Mouse (Mus musculus): ENCODE results near the gene Cnbd2.

The Cnbd2 gene

GRCm38 (mm10) chr2:156312297-156312897 lies at the start of gene Cnbd2, which contains the start of gene Scand1:
Gene Cnbd2, plus strand, starts transcription at chr2:156312299.
Gene Scand1, minus strand, starts transcription at chr2:156312704.
- DNase-seq (ENCODE audit: low spot score in 2 of 2) = peak; percentile 88 to 91

GRCm38 (mm10) chr2:156263204-156263893 lies 48.8 kb upstream of the Cnbd2 start:
- DNase-seq (ENCODE audit: low spot score in 2 of 2) = no peak

- no peak for DNase-seq (ENCODE audit: low spot score in 2 of 2)
Observed at GRCm38 (mm10) chr2:156267636-156268035, 44.5 kb upstream of the Cnbd2 start.

- no peak for DNase-seq (ENCODE audit: low spot score in 2 of 2)
Observed at GRCm38 (mm10) chr2:156272553-156272952, 39.5 kb upstream of the Cnbd2 start.

GRCm38 (mm10) chr2:156278226-156279017 lies 33.7 kb upstream of the Cnbd2 start:
- peak; percentile 87 to 88 for DNase-seq (ENCODE audit: low spot score in 2 of 2)

GRCm38 (mm10) chr2:156281227-156281626 lies 30.9 kb upstream of the Cnbd2 start:
- no peak for DNase-seq (ENCODE audit: low spot score in 2 of 2)

- DNase-seq (ENCODE audit: low spot score in 2 of 2) = no peak
Observed at GRCm38 (mm10) chr2:156285161-156285560, 26.9 kb upstream of the Cnbd2 start.

GRCm38 (mm10) chr2:156286733-156287132 lies 25.4 kb upstream of the Cnbd2 start:
- DNase-seq (ENCODE audit: low spot score in 2 of 2) = no peak

GRCm38 (mm10) chr2:156288222-156288621 lies 23.9 kb upstream of the Cnbd2 start:
- no peak for DNase-seq (ENCODE audit: low spot score in 2 of 2)

- no peak for DNase-seq (ENCODE audit: low spot score in 2 of 2)
Observed at GRCm38 (mm10) chr2:156289552-156290160, 22.4 kb upstream of the Cnbd2 start.

GRCm38 (mm10) chr2:156291998-156292397 lies 20.1 kb upstream of the Cnbd2 start:
- no peak for DNase-seq (ENCODE audit: low spot score in 2 of 2)

- no peak for DNase-seq (ENCODE audit: low spot score in 2 of 2)
Observed at GRCm38 (mm10) chr2:156295601-156296063, 16.5 kb upstream of the Cnbd2 start.

- no peak for DNase-seq (ENCODE audit: low spot score in 2 of 2)
Observed at GRCm38 (mm10) chr2:156296190-156296589, 15.9 kb upstream of the Cnbd2 start.

GRCm38 (mm10) chr2:156297653-156298052 lies 14.4 kb upstream of the Cnbd2 start:
- no peak for DNase-seq (ENCODE audit: low spot score in 2 of 2)

GRCm38 (mm10) chr2:156298458-156298857 lies 13.6 kb upstream of the Cnbd2 start:
- no peak for DNase-seq (ENCODE audit: low spot score in 2 of 2)

- no peak for DNase-seq (ENCODE audit: low spot score in 2 of 2)
Observed at GRCm38 (mm10) chr2:156302063-156302462, 10.0 kb upstream of the Cnbd2 start.

- no peak for DNase-seq (ENCODE audit: low spot score in 2 of 2)
Observed at GRCm38 (mm10) chr2:156304351-156304750, 7.7 kb upstream of the Cnbd2 start.

GRCm38 (mm10) chr2:156305818-156306217 lies 6.3 kb upstream of the Cnbd2 start:
- DNase-seq (ENCODE audit: low spot score in 2 of 2) = no peak

GRCm38 (mm10) chr2:156307261-156307660 lies 4.8 kb upstream of the Cnbd2 start:
- DNase-seq (ENCODE audit: low spot score in 2 of 2) = no peak

GRCm38 (mm10) chr2:156309948-156310347 lies 2.2 kb upstream of the Cnbd2 start:
- DNase-seq (ENCODE audit: low spot score in 2 of 2) = no peak

GRCm38 (mm10) chr2:156310455-156310854 lies 1.6 kb upstream of the Cnbd2 start:
- DNase-seq (ENCODE audit: low spot score in 2 of 2) = no peak

GRCm38 (mm10) chr2:156310945-156311344 lies 1.2 kb upstream of the Cnbd2 start:
- no peak for DNase-seq (ENCODE audit: low spot score in 2 of 2)

Data from right cerebral cortex, postnatal 10 days (tissue).